ENCODE assay signal across 10 mouse cellular contexts in genomic region chr9:54918191-54918590, GRCm38 (mm10). TPM values are rescaled to one million over a fixed set of nuclear protein-coding genes. Genes with fewer than 3 reads are reported as not detected.
DNase-seq lines count a peak whose midpoint lies in the region; ATAC-seq and TF ChIP-seq lines count a peak whose summit lies in the region.
"Had no signal": no experiment of that assay in that cellular context is flagged by ENCODE, and none has a peak within 500 bp of the region (broad histone marks: within the 10 kb centered on the region; RNA-seq: fewer than 3 reads in every experiment).

No protein-coding gene starts in this region.

- no peak for TF ChIP-seq POLR2A in heart, adult 2 months (IDR thresholded peaks at IDR 0.05; ENCODE audit: insufficient read depth, low read depth, low read length)

- TF ChIP-seq CTCF in heart, adult 2 months (IDR thresholded peaks at IDR 0.05), result no peak
- TF ChIP-seq CTCF in lung, postnatal 0 days (IDR thresholded peaks at IDR 0.05), result no peak

- no peak overlapping the region for H3K9ac ChIP-seq in heart, adult 2 months (ENCODE audit: low read depth, low read length)
- H3K9ac ChIP-seq in lung, postnatal 0 days (replicated peaks; ENCODE audit: low read depth), result no peak overlapping the region
- no peak overlapping the region for H3K9ac ChIP-seq in kidney, embryonic 14.5 days (ENCODE audit: low read depth, low read length)
- H3K9ac ChIP-seq in liver, embryonic 16.5 days (ENCODE audit: low read depth, low read length), result no peak overlapping the region

- H3K4me3 ChIP-seq in heart, embryonic 10.5 days, result peak overlapping the region; percentile 82; the same call in 1 of the 2 replicates
- H3K4me3 ChIP-seq in heart, adult 2 months, result no peak overlapping the region
- no peak overlapping the region for H3K4me3 ChIP-seq in lung, postnatal 0 days (ENCODE audit: low read depth, low read length)
- no peak overlapping the region for H3K4me3 ChIP-seq in kidney, embryonic 14.5 days (ENCODE audit: low read length)
- H3K4me3 ChIP-seq in liver, embryonic 16.5 days (ENCODE audit: low read depth, low read length), result no peak overlapping the region

- H3K27me3 ChIP-seq in heart, embryonic 10.5 days (ENCODE audit: insufficient read depth, poor library complexity, severe bottlenecking), result no peaks in the 10 kb centered on the region
- no peaks in the 10 kb centered on the region for H3K27me3 ChIP-seq in heart, adult 2 months (ENCODE audit: control insufficient read depth, insufficient read depth, low read length)
- H3K27me3 ChIP-seq in lung, postnatal 0 days (replicated peaks; ENCODE audit: insufficient read depth, low read length), result no peaks in the 10 kb centered on the region
- H3K27me3 ChIP-seq in kidney, embryonic 14.5 days (ENCODE audit: control insufficient read depth, insufficient read depth, low read length), result no peaks in the 10 kb centered on the region
- H3K27me3 ChIP-seq in liver, embryonic 16.5 days (ENCODE audit: control insufficient read depth, insufficient read depth, low read depth, low read length), result no peaks in the 10 kb centered on the region; the same call in 1 of the 2 replicates

- peaks cover 9% of the 10 kb centered on the region for H3K36me3 ChIP-seq in heart, embryonic 10.5 days
- H3K36me3 ChIP-seq in heart, adult 2 months (ENCODE audit: control insufficient read depth, insufficient read depth, low read length), result no peaks in the 10 kb centered on the region
- H3K36me3 ChIP-seq in lung, postnatal 0 days (ENCODE audit: insufficient read depth, low read length), result no peaks in the 10 kb centered on the region
- no peaks in the 10 kb centered on the region for H3K36me3 ChIP-seq in kidney, embryonic 14.5 days (ENCODE audit: control insufficient read depth, insufficient read depth, low read length)
- H3K36me3 ChIP-seq in liver, embryonic 16.5 days (ENCODE audit: control insufficient read depth, insufficient read depth), result no peaks in the 10 kb centered on the region; the same call in 1 of the 2 replicates

- no peak for TF ChIP-seq EP300 in heart, adult 2 months (IDR thresholded peaks at IDR 0.05; ENCODE audit: insufficient read depth, low read depth, low read length)
- TF ChIP-seq EP300 in lung, postnatal 0 days (IDR thresholded peaks at IDR 0.05), result no peak

- H3K4me2 ChIP-seq in lung, postnatal 0 days (replicated peaks; ENCODE audit: low read depth, low read length), result peak overlapping the region; percentile 96; the same call in 1 of the 2 replicates
- H3K4me2 ChIP-seq in kidney, embryonic 14.5 days (replicated peaks; ENCODE audit: low read depth, low read length), result peak overlapping the region; percentile 94
- H3K4me2 ChIP-seq in liver, embryonic 16.5 days (ENCODE audit: low read depth, low read length), result peak overlapping the region; percentile 7; the same call in 1 of the 2 replicates

- DNase-seq in heart, embryonic 10.5 days (ENCODE audit: low spot score), result no peak
- no peak for DNase-seq in heart, adult 2 months
- no peak for DNase-seq in lung, postnatal 0 days (ENCODE audit: low spot score)
- no peak for DNase-seq in lung, postnatal 25 days (ENCODE audit: low spot score)
- DNase-seq in urinary bladder, postnatal 4 days (ENCODE audit: low spot score in 2 of 2), result no peak
- no peak for DNase-seq in urinary bladder, postnatal 14 days (ENCODE audit: low spot score)
- DNase-seq: heart, postnatal 36 days had no signal

- H3K4me1 ChIP-seq in heart, embryonic 10.5 days, result no peaks in the 10 kb centered on the region; the same call in 1 of the 2 replicates
- peaks cover 1% of the 10 kb centered on the region; the same call in 1 of the 2 replicates for H3K4me1 ChIP-seq in heart, adult 2 months (ENCODE audit: control insufficient read depth, insufficient read depth, low read length)
- H3K4me1 ChIP-seq in lung, postnatal 0 days (ENCODE audit: insufficient read depth, low read depth, low read length), result no peaks in the 10 kb centered on the region
- H3K4me1 ChIP-seq in kidney, embryonic 14.5 days (ENCODE audit: control insufficient read depth, insufficient read depth, low read length), result no peaks in the 10 kb centered on the region; the same call in 1 of the 2 replicates
- no peaks in the 10 kb centered on the region for H3K4me1 ChIP-seq in liver, embryonic 16.5 days (ENCODE audit: control insufficient read depth, low read depth, low read length)

- 76% methylated on average over 2 of the region's 2 CpGs for WGBS in heart, embryonic 10.5 days
- WGBS in heart, adult 2 months, result 88% methylated on average over 2 of the region's 2 CpGs
- WGBS in lung, postnatal 0 days, result 55% methylated on average over 2 of the region's 2 CpGs
- 74% methylated on average over 2 of the region's 2 CpGs for WGBS in kidney, embryonic 14.5 days
- 59% methylated on average over 2 of the region's 2 CpGs for WGBS in liver, embryonic 16.5 days (ENCODE audit: insufficient replicate concordance)

- H3K27ac ChIP-seq in heart, embryonic 10.5 days, result no peak overlapping the region
- no peak overlapping the region for H3K27ac ChIP-seq in heart, adult 2 months
- no peak overlapping the region for H3K27ac ChIP-seq in lung, postnatal 0 days (ENCODE audit: low read length)
- H3K27ac ChIP-seq in kidney, embryonic 14.5 days (ENCODE audit: low read depth, low read length), result no peak overlapping the region
- no peak overlapping the region for H3K27ac ChIP-seq in liver, embryonic 16.5 days (ENCODE audit: low read length)

- no peaks in the 10 kb centered on the region for H3K79me2 ChIP-seq in heart, adult 2 months (replicated peaks; ENCODE audit: control insufficient read depth, insufficient read depth, low read length)

- intact Hi-C loops in heart, adult 2 months (cut with DNase I), result no loop called here

- no peak for ATAC-seq in lung, postnatal 0 days
- no peak for ATAC-seq in kidney, embryonic 14.5 days (ENCODE audit: low FRiP score, low TSS enrichment)
- no peak for ATAC-seq in liver, embryonic 16.5 days (ENCODE audit: low read depth)

- 0 out of 2 replicates have a peak, but pooled peaks cover 3% of the 10 kb centered on the region for H3K9me3 ChIP-seq in heart, embryonic 10.5 days
- no peaks in the 10 kb centered on the region for H3K9me3 ChIP-seq in lung, postnatal 0 days (ENCODE audit: low read length)
- 0 out of 2 replicates have a peak, but pooled peaks cover 5% of the 10 kb centered on the region for H3K9me3 ChIP-seq in kidney, embryonic 14.5 days (ENCODE audit: control insufficient read depth, low read length)
- H3K9me3 ChIP-seq in liver, embryonic 16.5 days (replicated peaks; ENCODE audit: control insufficient read depth, low read length), result no peaks in the 10 kb centered on the region

RNA-seq across cellular contexts. Expression of gene Hykk, which starts 1.1 kb away (rescaled TPM):
- 3.3 and 3.6 TPM in 2 replicates for polyA plus RNA-seq in heart, embryonic 10.5 days (2016; fragmentation: Nextera tagmentation; extraction: Ambion mirVana)
- 1 to 10 TPM in 1 of 2 experiments, under 1 TPM in 1; 0.99 to 1.1 TPM for total RNA-seq in heart, adult 2 months (2021)
- 0.55 and 1.1 TPM in 2 replicates for polyA plus RNA-seq in heart, adult 2 months (2012; rRNA removed)
- 3.1 and 3.7 TPM in 2 replicates for polyA plus RNA-seq in lung, postnatal 0 days (2015; fragmentation: Nextera tagmentation; extraction: Ambion mirVana)
- polyA plus RNA-seq in kidney, embryonic 14.5 days (2014; fragmentation: Nextera tagmentation; extraction: Ambion mirVana), result 2.7 and 5.1 TPM in 2 replicates
- 3.3 and 4.5 TPM in 2 replicates for polyA plus RNA-seq in liver, embryonic 16.5 days (2015; fragmentation: Nextera tagmentation; extraction: Ambion mirVana)
- total RNA-seq: MEL had no signal

RNA-seq across cellular contexts. Expression of gene Psma4, which starts 32.4 kb away (rescaled TPM):
- 269 and 307 TPM in 2 replicates for polyA plus RNA-seq in heart, embryonic 10.5 days (2016; fragmentation: Nextera tagmentation; extraction: Ambion mirVana)
- total RNA-seq in heart, adult 2 months (2021), result 100 to 1,000 TPM; 110 to 127 TPM
- polyA plus RNA-seq in heart, adult 2 months (2012; rRNA removed), result 87.1 and 167 TPM in 2 replicates
- 176 and 181 TPM in 2 replicates for polyA plus RNA-seq in lung, postnatal 0 days (2015; fragmentation: Nextera tagmentation; extraction: Ambion mirVana)
- polyA plus RNA-seq in kidney, embryonic 14.5 days (2014; fragmentation: Nextera tagmentation; extraction: Ambion mirVana), result 336 and 387 TPM in 2 replicates
- 117 and 128 TPM in 2 replicates for polyA plus RNA-seq in liver, embryonic 16.5 days (2015; fragmentation: Nextera tagmentation; extraction: Ambion mirVana)

RNA-seq across cellular contexts. Expression of gene AY074887, which starts 32.6 kb away (rescaled TPM):
- polyA plus RNA-seq in heart, embryonic 10.5 days (2016; fragmentation: Nextera tagmentation; extraction: Ambion mirVana), result 0.78 and 1.2 TPM in 2 replicates
- not detected for total RNA-seq in heart, adult 2 months (2021)
- not detected in 2 replicates for polyA plus RNA-seq in heart, adult 2 months (2012; rRNA removed)
- polyA plus RNA-seq in lung, postnatal 0 days (2015; fragmentation: Nextera tagmentation; extraction: Ambion mirVana), result 0.74 and 0.75 TPM in 2 replicates
- 0.80 and 1.4 TPM in 2 replicates for polyA plus RNA-seq in kidney, embryonic 14.5 days (2014; fragmentation: Nextera tagmentation; extraction: Ambion mirVana)
- 0.31 TPM in 1 of 2 replicates, not detected in the other for polyA plus RNA-seq in liver, embryonic 16.5 days (2015; fragmentation: Nextera tagmentation; extraction: Ambion mirVana)
- total RNA-seq: heart, postnatal 36 days; MEL had no signal

RNA-seq across cellular contexts. Expression of gene Ireb2, which starts 54.6 kb away (rescaled TPM):
- 31.0 and 31.2 TPM in 2 replicates for polyA plus RNA-seq in heart, embryonic 10.5 days (2016; fragmentation: Nextera tagmentation; extraction: Ambion mirVana)
- total RNA-seq in heart, adult 2 months (2021), result 10 to 100 TPM; 23.5 to 26.7 TPM
- 4.7 and 10.9 TPM in 2 replicates for polyA plus RNA-seq in heart, adult 2 months (2012; rRNA removed)
- polyA plus RNA-seq in lung, postnatal 0 days (2015; fragmentation: Nextera tagmentation; extraction: Ambion mirVana), result 13.6 and 16.6 TPM in 2 replicates
- 26.7 and 49.9 TPM in 2 replicates for polyA plus RNA-seq in kidney, embryonic 14.5 days (2014; fragmentation: Nextera tagmentation; extraction: Ambion mirVana)
- 9.7 and 9.9 TPM in 2 replicates for polyA plus RNA-seq in liver, embryonic 16.5 days (2015; fragmentation: Nextera tagmentation; extraction: Ambion mirVana)

Comparison
In these comparisons a context has a peak if more than half of its experiments do, and no peak if none do; other contexts are left out.
1. H3K4me2 ChIP-seq: peak in every context shown above with its lines; median percentile 96 in lung, postnatal 0 days; 94 in kidney, embryonic 14.5 days; 7 in liver, embryonic 16.5 days.